Mouse (Mus musculus): ENCODE measurements at regions not wholly inside any gene's neighbourhood (a gene's known extent, or its start where the extent isn't known, plus 50 kb on each side); places are given as distances from the start of the nearest gene placed in this dataset.

DNA sequence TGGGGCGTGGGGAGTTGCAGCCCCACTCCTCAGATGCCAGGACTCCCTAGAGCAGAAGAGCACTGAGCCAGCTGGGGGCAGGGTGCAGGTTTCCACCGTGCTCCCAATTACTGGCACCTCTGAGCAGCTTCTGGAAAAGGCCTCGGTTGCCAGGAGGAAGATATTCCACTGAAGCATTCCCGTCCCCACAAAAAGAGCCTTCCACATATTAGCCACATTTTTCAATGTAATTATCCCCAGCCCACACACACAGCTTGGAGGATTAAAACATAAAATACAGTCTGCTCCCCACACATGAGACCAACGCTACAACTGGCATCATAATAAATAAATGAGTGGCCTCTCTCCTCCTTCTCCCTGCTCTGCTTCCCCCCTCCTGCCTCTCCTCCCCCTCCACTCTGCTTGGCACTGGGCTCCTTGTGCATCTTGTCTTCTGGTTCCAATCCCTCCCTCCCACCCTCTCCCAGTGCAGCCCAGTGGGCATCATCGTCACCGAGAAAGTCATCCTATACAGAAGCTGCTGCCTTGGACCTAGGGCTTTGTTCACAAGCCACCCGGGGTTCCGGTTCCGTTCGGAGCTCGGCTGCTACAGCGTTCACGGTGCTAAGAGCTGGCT is 331.3 kb upstream of the Zmiz1 start:
- TF ChIP-seq POU5F1 (IDR thresholded peaks at IDR 0.05; ENCODE audit: borderline replicate concordance, low read length) (no peak), CTCF (conservative IDR thresholded peaks at IDR 0.05; ENCODE audit: low read length) (no peak), NANOG (IDR thresholded peaks at IDR 0.05; ENCODE audit: borderline replicate concordance, low read length) (no peak)

DNA sequence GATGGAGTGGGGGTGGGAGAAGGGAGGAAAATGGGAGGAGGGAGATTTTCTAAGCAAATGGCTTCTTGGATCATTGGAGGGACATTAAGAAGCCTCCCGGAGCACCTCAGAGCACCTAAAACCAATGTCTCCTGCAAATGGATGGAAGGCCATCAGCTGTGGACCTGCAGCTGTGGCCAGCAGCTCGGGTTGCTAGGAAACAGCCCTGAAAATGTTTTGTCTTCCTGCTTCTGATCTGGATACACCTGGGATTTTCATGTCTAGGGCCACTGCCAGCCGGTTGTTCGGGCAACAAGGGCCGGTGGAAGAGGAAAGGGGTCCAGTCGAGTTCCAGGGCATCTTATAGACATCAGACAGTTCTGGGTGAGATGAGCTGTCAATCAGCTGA is 330.8 kb upstream of the Zmiz1 start:
- TF ChIP-seq POU5F1 (IDR thresholded peaks at IDR 0.05; ENCODE audit: borderline replicate concordance, low read length) (no peak), NANOG (IDR thresholded peaks at IDR 0.05; ENCODE audit: borderline replicate concordance, low read length) (no peak), CTCF (conservative IDR thresholded peaks at IDR 0.05; ENCODE audit: low read length) (no peak)
- Histone ChIP-seq H3K9me3 (ENCODE audit: low read length) (no peaks in the 10 kb centered on the region), H3K4me1 (replicated peaks; ENCODE audit: low read depth, low read length) (no peaks in the 10 kb centered on the region), H3K4me3 (replicated peaks; ENCODE audit: low read length) (no peak overlapping the region), H3K27me3 (ENCODE audit: insufficient read depth, low read length) (peaks cover 4% of the 10 kb centered on the region), H3K36me3 (ENCODE audit: insufficient read depth, low read length) (no peaks in the 10 kb centered on the region)

More for the DNA sequence above, 331.3 kb upstream of the Zmiz1 start:
- Histone ChIP-seq H3K27me3 (ENCODE audit: insufficient read depth, low read length) (peaks cover 9% of the 10 kb centered on the region), H3K4me3 (replicated peaks; ENCODE audit: low read length) (no peak overlapping the region), H3K4me1 (replicated peaks; ENCODE audit: low read depth, low read length) (no peaks in the 10 kb centered on the region), H3K9me3 (ENCODE audit: low read length) (no peaks in the 10 kb centered on the region), H3K36me3 (ENCODE audit: insufficient read depth, low read length) (no peaks in the 10 kb centered on the region)

GRCm38 (mm10) chr14:25135371-25135770 is 323.6 kb upstream of the Zmiz1 start:
- Histone ChIP-seq H3K36me3 (ENCODE audit: insufficient read depth, low read length) (no peaks in the 10 kb centered on the region), H3K9me3 (ENCODE audit: low read length) (peaks cover 6% of the 10 kb centered on the region)

GRCm38 (mm10) chr14:25137312-25137711 is 321.7 kb upstream of the Zmiz1 start:
- Histone ChIP-seq H3K36me3 (ENCODE audit: insufficient read depth, low read length) (no peaks in the 10 kb centered on the region), H3K4me3 (replicated peaks; ENCODE audit: low read length) (no peak overlapping the region), H3K4me1 (replicated peaks; ENCODE audit: low read depth, low read length) (no peaks in the 10 kb centered on the region), H3K9me3 (ENCODE audit: low read length) (peaks cover 6% of the 10 kb centered on the region), H3K27me3 (ENCODE audit: insufficient read depth, low read length) (peaks cover 5% of the 10 kb centered on the region; the same call in 1 of the 2 replicates)
- no peak for TF ChIP-seq POU5F1 (IDR thresholded peaks at IDR 0.05; ENCODE audit: borderline replicate concordance, low read length)
- TF ChIP-seq CTCF (conservative IDR thresholded peaks at IDR 0.05; ENCODE audit: low read length), result no peak
- no peak for TF ChIP-seq NANOG (IDR thresholded peaks at IDR 0.05; ENCODE audit: borderline replicate concordance, low read length)

More at GRCm38 (mm10) chr14:25135371-25135770, 323.6 kb upstream of the Zmiz1 start:
- TF ChIP-seq CTCF (conservative IDR thresholded peaks at IDR 0.05; ENCODE audit: low read length), result no peak
- TF ChIP-seq NANOG (IDR thresholded peaks at IDR 0.05; ENCODE audit: borderline replicate concordance, low read length), result no peak
- no peak for TF ChIP-seq POU5F1 (IDR thresholded peaks at IDR 0.05; ENCODE audit: borderline replicate concordance, low read length)
- Histone ChIP-seq H3K27me3 (ENCODE audit: insufficient read depth, low read length) (peaks cover 5% of the 10 kb centered on the region; the same call in 1 of the 2 replicates), H3K4me3 (replicated peaks; ENCODE audit: low read length) (no peak overlapping the region), H3K4me1 (replicated peaks; ENCODE audit: low read depth, low read length) (no peaks in the 10 kb centered on the region)

- peaks cover 5% of the 10 kb centered on the region; the same call in 1 of the 2 replicates for H3K27me3 ChIP-seq (ENCODE audit: insufficient read depth, low read length)
- no peak overlapping the region for H3K4me3 ChIP-seq (replicated peaks; ENCODE audit: low read length)
- no peaks in the 10 kb centered on the region for H3K4me1 ChIP-seq (replicated peaks; ENCODE audit: low read depth, low read length)
- no peak for TF ChIP-seq POU5F1 (IDR thresholded peaks at IDR 0.05; ENCODE audit: borderline replicate concordance, low read length)
- no peak for TF ChIP-seq NANOG (IDR thresholded peaks at IDR 0.05; ENCODE audit: borderline replicate concordance, low read length)
- no peak for TF ChIP-seq CTCF (conservative IDR thresholded peaks at IDR 0.05; ENCODE audit: low read length)
- peaks cover 6% of the 10 kb centered on the region for H3K9me3 ChIP-seq (ENCODE audit: low read length)
- no peaks in the 10 kb centered on the region for H3K36me3 ChIP-seq (ENCODE audit: insufficient read depth, low read length)
Measured at GRCm38 (mm10) chr14:25138485-25138884, 320.5 kb upstream of the Zmiz1 start.

- H3K4me3 ChIP-seq (replicated peaks; ENCODE audit: low read length), result no peak overlapping the region
- TF ChIP-seq POU5F1 (IDR thresholded peaks at IDR 0.05; ENCODE audit: borderline replicate concordance, low read length) (no peak), NANOG (IDR thresholded peaks at IDR 0.05; ENCODE audit: borderline replicate concordance, low read length) (no peak), CTCF (conservative IDR thresholded peaks at IDR 0.05; ENCODE audit: low read length) (no peak)
- H3K36me3 ChIP-seq (ENCODE audit: insufficient read depth, low read length), result no peaks in the 10 kb centered on the region
- H3K9me3 ChIP-seq (ENCODE audit: low read length), result no peaks in the 10 kb centered on the region
- peaks cover 5% of the 10 kb centered on the region; the same call in 1 of the 2 replicates for H3K27me3 ChIP-seq (ENCODE audit: insufficient read depth, low read length)
- H3K4me1 ChIP-seq (replicated peaks; ENCODE audit: low read depth, low read length), result peaks cover 9% of the 10 kb centered on the region
Measured at GRCm38 (mm10) chr14:25141933-25142332, 317.1 kb upstream of the Zmiz1 start.

GRCm38 (mm10) chr14:25143051-25143450 is 315.9 kb upstream of the Zmiz1 start:
- Histone ChIP-seq H3K27me3 (ENCODE audit: insufficient read depth, low read length) (peaks cover 5% of the 10 kb centered on the region; the same call in 1 of the 2 replicates), H3K36me3 (ENCODE audit: insufficient read depth, low read length) (no peaks in the 10 kb centered on the region), H3K9me3 (ENCODE audit: low read length) (no peaks in the 10 kb centered on the region), H3K4me1 (replicated peaks; ENCODE audit: low read depth, low read length) (peaks cover 9% of the 10 kb centered on the region), H3K4me3 (replicated peaks; ENCODE audit: low read length) (no peak overlapping the region)
- TF ChIP-seq NANOG (IDR thresholded peaks at IDR 0.05; ENCODE audit: borderline replicate concordance, low read length) (no peak), POU5F1 (IDR thresholded peaks at IDR 0.05; ENCODE audit: borderline replicate concordance, low read length) (no peak), CTCF (conservative IDR thresholded peaks at IDR 0.05; ENCODE audit: low read length) (no peak)

DNA sequence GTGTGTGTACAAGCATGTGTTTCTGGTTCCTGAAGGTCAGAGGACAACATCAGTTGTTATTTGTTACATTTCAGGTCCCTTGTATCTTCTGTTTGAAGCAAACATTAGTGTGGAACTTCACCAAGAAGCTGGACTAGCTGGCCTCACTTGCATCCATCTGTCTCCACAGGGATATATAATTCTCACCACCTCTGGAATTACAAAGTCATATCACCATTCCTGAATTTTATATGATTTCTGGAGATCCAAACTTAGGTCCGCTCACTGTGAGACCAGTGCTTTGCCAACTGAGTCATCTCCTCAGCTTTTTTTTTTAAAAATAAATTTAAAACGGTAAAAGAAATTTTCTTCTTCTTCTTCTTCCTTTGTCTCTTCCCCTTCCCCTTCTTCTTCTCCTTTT is 311.3 kb upstream of the Zmiz1 start:
- Histone ChIP-seq H3K9me3 (ENCODE audit: low read length) (no peaks in the 10 kb centered on the region), H3K36me3 (ENCODE audit: insufficient read depth, low read length) (no peaks in the 10 kb centered on the region), H3K4me1 (replicated peaks; ENCODE audit: low read depth, low read length) (peaks cover 12% of the 10 kb centered on the region), H3K27me3 (ENCODE audit: insufficient read depth, low read length) (no peaks in the 10 kb centered on the region), H3K4me3 (replicated peaks; ENCODE audit: low read length) (no peak overlapping the region)
- TF ChIP-seq CTCF (conservative IDR thresholded peaks at IDR 0.05; ENCODE audit: low read length) (no peak), POU5F1 (IDR thresholded peaks at IDR 0.05; ENCODE audit: borderline replicate concordance, low read length) (no peak), NANOG (IDR thresholded peaks at IDR 0.05; ENCODE audit: borderline replicate concordance, low read length) (no peak)

DNA sequence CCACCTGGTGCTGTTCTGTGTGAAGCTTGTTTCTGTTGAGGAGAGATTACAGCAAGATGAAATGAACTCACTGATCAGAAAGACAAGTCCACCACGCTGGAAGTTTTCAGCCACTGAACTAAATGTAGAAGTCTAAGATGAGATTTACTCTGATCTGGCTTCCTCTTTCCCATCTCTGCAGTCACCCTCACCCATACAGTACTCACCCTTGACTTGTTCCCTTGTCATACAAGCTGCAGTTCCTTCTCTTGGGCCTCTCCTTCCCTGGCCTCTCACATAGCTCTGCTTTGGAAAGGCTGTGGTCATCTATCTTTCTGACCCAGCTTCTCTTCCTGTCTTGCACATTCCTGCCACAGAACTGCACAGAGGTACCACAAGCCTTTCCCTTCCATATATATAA is 308.0 kb upstream of the Zmiz1 start:
- no peak for TF ChIP-seq POU5F1 (IDR thresholded peaks at IDR 0.05; ENCODE audit: borderline replicate concordance, low read length)
- no peak for TF ChIP-seq NANOG (IDR thresholded peaks at IDR 0.05; ENCODE audit: borderline replicate concordance, low read length)
- no peak for TF ChIP-seq CTCF (conservative IDR thresholded peaks at IDR 0.05; ENCODE audit: low read length)
- H3K27me3 ChIP-seq (ENCODE audit: insufficient read depth, low read length), result no peaks in the 10 kb centered on the region

More for the DNA sequence above, 308.0 kb upstream of the Zmiz1 start:
- Histone ChIP-seq H3K36me3 (ENCODE audit: insufficient read depth, low read length) (no peaks in the 10 kb centered on the region), H3K9me3 (ENCODE audit: low read length) (no peaks in the 10 kb centered on the region), H3K4me1 (replicated peaks; ENCODE audit: low read depth, low read length) (peaks cover 9% of the 10 kb centered on the region), H3K4me3 (replicated peaks; ENCODE audit: low read length) (no peak overlapping the region)
